Mouse (Mus musculus) right cerebral cortex, postnatal 10 days (tissue): ENCODE results near the gene Ceacam20.
"Not testable (repeated sequence)": the region's sequence is repeated elsewhere in the genome, so short reads cannot be mapped to it uniquely, and the experiment has no call there.

Experiments
- DNase-seq, 2 experiments: peaks; one replicate each; pipeline ENCODE4 v3.0.0; 2021; ENCODE audit warnings: low spot score in 2 of 2

Gene Ceacam20

DNA sequence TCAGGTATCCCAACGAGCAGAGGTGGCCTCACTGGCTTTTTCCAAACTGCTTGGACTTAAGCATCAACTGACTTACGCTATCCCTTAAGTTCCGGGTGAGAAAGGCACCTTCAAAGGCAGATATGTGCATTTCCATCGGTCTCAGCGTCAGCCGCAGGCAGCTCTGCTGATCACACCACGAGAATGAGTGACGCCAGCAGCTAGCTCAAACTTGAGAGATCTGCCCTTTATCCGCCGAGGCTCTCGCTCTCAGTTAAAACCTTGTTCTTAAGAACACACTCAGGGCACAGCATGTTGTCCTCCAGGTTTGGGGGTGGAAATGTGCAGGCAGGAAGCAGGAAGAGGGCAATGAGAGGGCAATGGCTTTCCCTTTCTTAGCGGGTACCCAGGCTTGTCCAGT, 16.3 kb upstream of the Ceacam20 start:
- DNase-seq: no peak

DNA sequence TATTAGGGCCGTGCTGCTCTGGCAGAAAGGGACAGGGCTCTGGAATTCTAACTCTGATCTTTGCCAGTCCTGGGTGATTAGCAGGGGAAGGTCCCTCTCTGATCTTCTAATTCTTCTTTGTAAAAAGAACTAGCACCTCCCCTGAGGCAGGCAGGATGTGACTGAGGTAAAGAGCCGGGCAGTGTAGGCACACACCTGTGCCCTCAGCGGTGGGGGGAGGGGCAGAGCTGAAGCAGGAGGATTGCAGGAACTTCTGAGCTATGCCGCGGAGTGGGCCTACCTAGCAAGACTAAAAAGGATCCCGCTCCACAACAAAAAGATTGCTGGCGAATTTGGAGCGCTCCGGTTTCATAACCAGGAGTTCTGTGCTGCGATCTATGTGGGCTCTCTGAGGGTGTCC, 15.2 kb upstream of the Ceacam20 start:
- DNase-seq: no peak

DNA sequence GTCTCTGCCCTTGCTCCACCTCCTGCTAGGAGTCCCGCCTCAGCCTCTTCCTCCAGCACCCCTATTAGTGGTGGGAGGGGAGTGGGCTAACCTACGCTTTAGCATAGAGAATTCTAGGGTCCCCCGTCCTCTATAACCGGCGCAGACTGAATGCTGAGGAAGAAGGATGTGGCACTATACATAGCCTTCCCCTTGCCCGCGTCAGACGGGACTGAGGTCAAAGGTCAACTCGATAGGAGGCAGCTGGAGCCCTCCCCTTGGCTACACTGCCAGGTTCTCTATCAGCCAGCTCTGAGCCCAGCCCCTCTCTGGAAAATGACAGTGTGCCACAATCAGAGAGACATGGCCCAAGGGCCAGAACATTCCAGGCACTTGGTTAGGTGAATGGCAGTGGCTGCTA, 14.6 kb upstream of the Ceacam20 start, which contains the start of gene Igsf23:
Gene Igsf23 (minus strand): TSS at position 168 of the 400 bp plus-strand sequence.
- no peak for DNase-seq

DNA sequence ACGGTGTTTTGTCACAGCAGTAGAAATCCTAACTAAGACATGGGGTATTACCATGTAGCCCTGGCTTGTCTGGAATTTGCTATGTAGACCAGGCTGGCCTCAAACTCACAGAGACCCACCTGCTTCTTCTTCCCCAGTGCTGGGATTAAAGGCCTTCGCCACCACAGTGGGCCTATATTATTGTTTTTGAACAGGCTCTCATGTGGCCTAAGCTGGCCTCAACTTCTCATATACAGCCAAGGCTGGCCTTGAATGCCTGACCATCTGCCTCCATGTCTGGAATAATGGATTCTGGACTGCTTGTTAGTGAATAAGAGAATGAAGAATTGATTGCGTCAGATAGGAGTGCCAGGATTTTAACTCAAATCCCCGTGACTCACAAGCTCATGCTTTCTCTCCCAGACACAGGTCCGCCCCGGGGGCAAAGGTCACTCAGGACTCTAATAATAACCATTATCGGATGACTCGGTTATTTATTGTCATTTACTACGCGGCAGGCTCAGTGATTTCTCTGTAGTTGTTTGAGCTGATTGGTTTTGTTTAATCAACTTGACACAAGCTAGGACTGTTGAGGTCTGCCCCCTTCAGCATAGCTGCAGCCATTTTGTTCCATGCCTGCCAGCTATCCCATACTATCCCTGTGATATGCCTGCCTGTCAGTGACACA, 12.8 kb upstream of the Ceacam20 start:
- DNase-seq: no peak

DNA sequence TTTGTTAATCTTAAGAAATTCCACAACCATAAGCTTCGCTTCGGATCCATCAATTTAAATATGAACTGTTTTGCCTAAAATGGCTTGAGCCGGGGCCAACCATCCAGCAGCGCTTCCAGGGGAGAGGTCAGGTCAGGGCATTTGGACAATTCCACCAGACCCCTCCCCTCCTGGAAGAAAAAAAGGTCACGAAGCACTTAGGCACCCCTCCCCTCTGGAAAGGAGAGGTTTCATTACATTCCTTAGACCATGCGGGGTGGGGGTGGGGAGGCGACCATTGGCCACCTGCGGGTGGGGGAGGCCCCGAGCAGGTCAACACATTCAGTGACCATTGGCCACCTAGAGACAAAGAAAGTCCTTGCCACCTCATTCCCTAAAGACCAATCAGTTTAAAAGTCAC, 12.2 kb upstream of the Ceacam20 start:
- DNase-seq: no peak

DNA sequence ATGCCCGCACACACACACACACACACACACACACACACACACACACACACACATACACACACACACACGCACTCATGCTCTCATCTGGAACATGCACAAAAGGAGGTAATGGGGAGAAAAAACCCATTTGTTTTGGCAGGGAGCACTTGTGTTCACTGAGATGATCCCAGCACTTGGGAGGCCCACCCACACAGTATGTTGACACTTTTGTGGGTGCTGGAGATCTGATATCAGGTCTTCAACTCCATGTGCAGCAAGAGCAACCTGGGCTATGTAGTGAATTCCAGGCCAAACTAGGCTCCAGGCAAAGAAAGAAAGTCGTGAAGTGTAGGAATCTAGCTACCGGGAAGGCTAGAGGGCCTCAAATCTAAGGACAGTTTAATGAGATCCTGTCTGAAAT, 9.4 kb upstream of the Ceacam20 start:
- DNase-seq: no peak

DNA sequence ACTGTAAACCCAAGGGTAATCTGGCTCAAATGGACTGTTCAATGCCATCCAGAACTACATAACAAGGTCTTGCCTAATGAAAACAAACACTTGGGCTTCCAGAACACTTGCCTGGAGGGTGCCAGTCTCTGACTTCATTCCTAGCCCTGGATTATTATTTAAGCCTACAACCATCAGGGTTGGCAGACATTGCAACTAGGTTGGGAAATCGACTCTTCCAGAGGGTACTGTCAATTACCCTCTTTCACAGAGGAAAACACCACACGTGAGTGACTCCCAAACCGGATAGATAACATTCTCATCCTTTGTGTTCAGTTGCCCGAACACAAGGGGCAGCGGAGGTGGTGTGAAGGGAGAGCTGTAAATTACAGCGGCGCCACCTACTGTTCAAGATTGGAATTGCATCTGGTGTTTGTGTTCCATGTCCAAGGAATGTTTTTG, 8.9 kb upstream of the Ceacam20 start:
- peak; percentile 78 to 86 for DNase-seq

DNA sequence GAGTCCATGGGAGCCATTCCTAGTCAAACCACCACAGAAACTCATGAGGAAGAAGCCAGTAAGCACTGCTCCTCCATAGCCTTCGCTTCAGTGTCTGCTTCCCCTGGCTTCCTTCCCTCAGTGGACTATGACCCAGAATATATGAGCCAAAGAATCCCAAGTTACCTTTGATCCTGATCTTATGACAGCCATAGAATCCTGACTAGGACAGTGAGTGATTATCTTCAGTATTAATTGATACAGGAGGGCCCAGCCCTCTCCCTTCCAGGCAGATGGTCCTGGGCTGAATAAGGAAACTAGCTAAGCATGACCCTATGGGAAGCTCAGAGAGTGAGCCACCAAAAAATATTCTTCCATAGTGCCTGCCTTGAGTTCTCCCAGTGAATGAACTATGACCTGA, 2.8 kb upstream of the Ceacam20 start:
- DNase-seq: no peak

DNA sequence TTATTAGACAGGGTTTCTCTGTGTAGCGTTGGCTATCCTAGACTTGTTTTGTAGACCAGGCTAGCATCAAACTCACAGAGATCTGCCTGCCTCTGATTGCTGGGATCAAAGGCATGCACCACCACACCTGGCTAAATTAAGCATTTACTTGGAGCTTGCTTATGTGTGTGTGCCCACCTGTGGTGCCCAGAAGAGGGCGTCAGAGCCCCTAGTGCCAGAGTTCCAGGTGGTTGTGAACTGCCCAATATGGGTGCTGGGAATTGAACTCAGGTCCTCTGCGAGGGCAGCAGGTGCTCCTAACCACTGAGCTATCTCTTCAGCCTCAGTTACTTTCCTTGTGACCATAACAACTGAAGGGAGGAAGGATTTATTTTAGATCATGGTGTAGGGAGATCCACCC, 3.9 kb downstream of the Ceacam20 start:
- no peak for DNase-seq

DNA sequence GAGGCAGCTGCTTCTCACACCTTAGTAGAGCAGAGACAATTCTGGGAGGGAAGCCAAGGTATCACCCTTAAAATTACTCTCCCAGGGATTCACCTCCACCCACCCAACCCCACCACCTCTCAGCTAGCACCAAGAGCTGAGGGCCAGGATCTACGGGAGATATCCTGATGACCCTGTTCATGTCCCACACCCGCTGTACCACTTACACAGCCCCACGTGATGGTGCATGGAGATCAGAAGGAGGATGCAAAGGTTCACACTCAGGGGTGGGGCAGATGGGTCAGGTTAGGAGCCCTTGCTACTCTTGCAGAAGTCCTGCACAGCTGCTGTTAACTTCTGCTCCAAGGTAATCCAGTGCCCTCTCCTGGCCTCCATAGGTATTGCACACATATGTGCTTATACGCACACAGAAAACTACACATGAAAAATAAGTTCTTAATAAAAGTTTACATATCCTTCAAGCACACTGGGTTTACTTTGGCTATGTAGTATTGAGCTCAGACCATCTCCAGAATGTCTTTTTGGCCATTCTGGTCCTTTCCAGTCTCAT, 4.4 kb downstream of the Ceacam20 start:
- no peak for DNase-seq

DNA sequence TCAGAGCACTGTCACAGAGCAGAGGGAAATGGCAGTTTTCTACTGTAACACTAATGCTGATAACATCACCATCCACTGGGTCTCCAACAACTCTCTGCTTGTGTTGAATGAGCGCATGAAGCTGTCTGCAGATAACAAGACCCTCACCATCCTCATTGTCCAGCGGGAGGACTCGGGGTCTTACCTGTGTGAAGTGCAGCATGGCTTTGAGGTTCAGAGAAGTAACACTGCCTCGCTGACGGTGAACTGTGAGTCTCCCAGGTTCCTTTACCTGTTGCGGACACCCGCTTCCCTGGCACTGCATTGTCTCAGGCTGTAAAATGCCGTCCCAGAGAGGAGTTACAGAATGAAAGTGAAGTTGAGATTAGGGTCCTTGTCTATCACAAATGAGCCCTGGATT, 5.0 kb downstream of the Ceacam20 start:
- DNase-seq: no peak

DNA sequence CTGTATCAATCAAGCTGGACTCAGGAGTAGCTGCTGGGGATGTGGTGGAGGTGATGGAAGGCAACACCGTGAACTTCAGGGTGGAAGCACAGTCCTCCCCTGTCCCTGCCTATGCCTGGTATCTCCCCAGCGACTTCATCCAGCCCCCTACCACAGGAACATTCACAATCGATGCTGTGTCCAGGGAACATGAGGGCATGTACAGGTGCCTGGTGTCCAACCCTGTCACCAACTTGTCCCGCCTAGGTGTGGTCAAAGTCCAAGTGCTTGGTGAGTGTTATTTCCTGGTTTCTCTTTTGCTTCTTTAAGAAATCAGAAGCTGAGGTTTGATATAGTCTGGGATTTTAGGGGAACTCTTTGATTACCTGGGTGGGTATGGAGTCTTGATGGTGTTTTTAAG, 6.3 kb downstream of the Ceacam20 start:
- DNase-seq: no peak

DNA sequence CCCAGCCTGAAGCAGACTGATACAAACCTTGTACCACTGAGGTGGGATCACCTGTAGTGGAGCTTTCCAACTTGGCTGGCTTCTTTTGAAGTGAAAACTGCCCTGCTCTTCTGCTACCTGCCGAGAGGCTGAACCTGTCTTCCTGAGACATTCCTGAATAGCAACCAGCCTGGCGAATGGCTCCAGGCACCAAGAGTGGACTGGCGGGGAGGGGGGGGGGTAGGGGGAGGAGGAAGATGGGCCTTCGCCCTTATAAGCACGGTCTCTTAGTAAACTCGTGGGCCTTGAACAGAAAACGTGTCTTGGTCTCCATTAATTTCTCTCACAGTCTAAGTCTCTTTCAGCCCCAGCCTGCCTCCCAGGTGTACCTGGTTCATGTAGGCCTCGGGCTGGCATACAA, 26.0 kb downstream of the Ceacam20 start, which contains the start of gene Nlrp9b:
Gene Nlrp9b (plus strand): TSS at position 301 of the 400 bp plus-strand sequence.
- not testable (repeated sequence) for DNase-seq

DNA sequence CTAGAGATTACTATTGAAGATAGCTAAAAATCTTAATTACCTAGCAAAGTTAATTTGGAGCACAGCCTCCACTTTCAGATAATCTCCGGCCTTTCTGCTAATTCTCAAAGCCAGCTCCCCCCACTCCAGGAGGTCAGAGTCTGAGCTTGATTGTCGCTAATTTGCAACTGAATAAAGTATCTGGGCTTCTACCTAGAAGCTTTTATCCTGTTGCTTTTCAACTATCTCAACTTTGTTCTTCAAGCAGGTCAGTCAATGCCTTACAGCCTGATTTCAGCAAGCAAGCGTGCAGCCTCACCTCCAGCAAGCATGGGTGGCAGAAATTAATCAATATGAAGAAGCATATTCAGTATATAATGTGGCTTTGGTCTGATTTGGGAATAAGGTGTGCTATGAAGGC, 31.5 kb downstream of the Ceacam20 start:
- not testable (repeated sequence) for DNase-seq

DNA sequence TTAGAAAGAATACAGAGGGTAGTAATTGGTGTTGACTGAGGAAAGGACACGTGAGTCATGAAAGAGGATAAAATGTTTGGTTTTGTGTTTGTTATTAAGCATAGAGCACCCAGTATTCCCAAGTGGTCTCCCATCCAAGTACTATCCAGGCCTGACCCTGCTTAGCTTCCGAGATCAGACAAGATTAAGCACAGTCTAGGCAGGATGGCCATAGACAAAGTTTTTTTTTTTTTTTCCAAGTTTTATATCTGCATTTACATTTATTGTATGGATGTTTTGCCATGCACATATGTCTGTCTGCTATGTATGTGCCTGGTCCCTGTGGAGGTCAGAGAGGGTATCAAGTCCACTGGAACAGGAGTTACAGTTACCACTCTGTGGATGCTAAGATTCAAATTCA, 44.8 kb downstream of the Ceacam20 start:
- DNase-seq: no peak
